Mouse (Mus musculus) kidney, embryonic 16.5 days (tissue): ENCODE data around the gene C77080. TPM values are rescaled to one million over a fixed set of nuclear protein-coding genes. Genes with fewer than 3 reads are reported as not detected.

Experiments used
- ATAC-seq: fragments of 200-750 bp; cut with Nextera tagmentation; 2 replicates; pipeline ENCODE4 v1.8.0; 2017; ENCODE audit warnings: moderate TSS enrichment; ENCODE audit not compliant: low FRiP score, low TSS enrichment
- H3K27ac ChIP-seq: fragments of 300-500 bp; sonication (generic); 2 replicates; pipeline ENCODE4 v1.5.1; 2014; ENCODE audit warnings: low read length
- H3K27me3 ChIP-seq: fragments of 300-500 bp; sonication (generic); 2 replicates; pipeline ENCODE4 v1.6.1; 2014; ENCODE audit warnings: low read length, control low read depth, mixed read lengths; ENCODE audit not compliant: insufficient read depth
- H3K36me3 ChIP-seq: fragments of 300-500 bp; sonication (generic); 2 replicates; pipeline ENCODE4 v1.6.1; 2014; ENCODE audit warnings: low read length, control low read depth, mixed read lengths; ENCODE audit not compliant: insufficient read depth
- H3K4me1 ChIP-seq: fragments of 300-500 bp; sonication (generic); 2 replicates; pipeline ENCODE4 v1.6.1; 2014; ENCODE audit warnings: low read length, control low read depth, mixed read lengths; ENCODE audit not compliant: insufficient read depth
- H3K4me2 ChIP-seq: fragments of 300-500 bp; sonication (generic); replicated peaks from 2 replicates; pipeline ENCODE4 v1.6.1; 2014; ENCODE audit warnings: low read depth, low read length
- H3K4me3 ChIP-seq: fragments of 300-500 bp; sonication (generic); 2 replicates; pipeline ENCODE4 v1.5.1; 2014; ENCODE audit warnings: mild to moderate bottlenecking, low read length
- H3K9ac ChIP-seq: fragments of 300-500 bp; sonication (generic); replicated peaks from 2 replicates; pipeline ENCODE4 v1.6.1; 2014; ENCODE audit warnings: low read length
- H3K9me3 ChIP-seq: fragments of 300-500 bp; sonication (generic); 2 replicates; pipeline ENCODE4 v1.6.1; 2016; ENCODE audit warnings: low read length, control low read depth
- WGBS: fragments of 180-500 bp; shearing (Covaris S2); extraction: QIAGEN DNeasy Blood & Tissue Kit; methylation state at CpG from one replicate; pipeline ENCODE4 v1.1.7; 2014; 5-methylcytosine and 5-hydroxymethylcytosine counted together
- microRNA-seq: library from miRNA; unstranded; fragments of <30 nt; microRNA quantifications from one replicate; pipeline ENCODE4, GENCODE M21; 2016
- polyA plus RNA-seq: library from polyadenylated mRNA; unstranded; fragments of >200 nt; fragmentation: Nextera tagmentation; extraction: Ambion mirVana; gene quantifications from 2 replicates; pipeline ENCODE4 v1.2.1, GENCODE M21; 2015

C77080 gene
- polyA plus RNA-seq, 1 experiment from 2014 or later = 10.4 TPM

DNA sequence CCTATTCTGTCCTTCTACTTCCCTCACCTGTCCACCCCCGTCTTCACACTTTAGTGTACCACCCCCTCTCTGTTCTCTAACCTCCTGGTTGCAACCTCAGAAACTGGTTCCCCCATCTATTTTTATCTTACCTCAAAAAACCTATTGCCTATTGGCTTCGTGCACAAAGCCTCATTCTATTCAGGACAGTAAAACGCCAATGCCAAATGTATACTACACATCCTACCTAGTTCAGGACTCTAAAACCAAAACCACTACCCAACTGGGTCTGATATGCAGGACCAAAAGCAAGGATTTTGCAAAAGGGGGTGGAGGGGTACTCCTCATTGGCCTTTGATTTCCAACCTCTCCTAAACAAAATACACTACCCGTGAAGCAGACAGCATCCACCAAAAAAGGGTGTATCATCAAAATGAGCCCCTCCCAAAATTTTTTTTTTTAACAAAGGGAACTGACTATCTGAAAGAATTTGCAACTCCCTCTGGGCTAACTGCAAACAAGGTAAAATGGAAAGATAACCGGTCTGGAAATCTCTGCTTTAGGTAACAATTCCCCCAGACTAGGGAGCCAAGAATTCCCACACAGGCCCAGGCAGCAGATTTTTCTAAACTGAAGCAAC is 73.1 kb downstream of the C77080 start:
- peak overlapping the region; percentile 84 for H3K4me3 ChIP-seq
- WGBS = 35% methylated on average over 5 of the region's 5 CpGs
- H3K27ac ChIP-seq = peak overlapping the region; percentile 93
- peaks cover 31% of the 10 kb centered on the region for H3K4me1 ChIP-seq
- peak overlapping the region; percentile 91 for H3K9ac ChIP-seq
- ATAC-seq = no peak
- H3K9me3 ChIP-seq = no peaks in the 10 kb centered on the region
- peak overlapping the region; percentile 70 for H3K4me2 ChIP-seq
- 0 out of 2 replicates have a peak, but pooled peaks cover 5% of the 10 kb centered on the region for H3K36me3 ChIP-seq
- no peaks in the 10 kb centered on the region for H3K27me3 ChIP-seq

DNA sequence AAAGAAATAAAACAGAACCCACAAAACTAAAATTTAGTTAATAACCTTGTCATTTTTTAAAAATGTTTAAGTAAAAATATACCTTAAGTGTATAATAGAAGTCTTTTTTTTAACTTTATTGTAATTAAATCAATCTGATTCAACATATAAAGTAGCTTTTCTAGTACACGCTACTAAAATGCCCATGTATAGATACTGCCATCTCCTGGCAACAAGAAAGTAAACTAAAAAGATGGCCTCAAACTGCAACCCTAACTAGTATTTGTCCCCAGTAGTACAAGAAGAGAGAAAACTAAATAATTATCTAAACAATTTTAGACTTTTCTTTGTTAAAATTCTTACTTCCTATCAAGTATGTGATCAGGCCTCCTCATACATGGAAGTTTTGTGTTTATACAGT is 81.6 kb downstream of the C77080 start:
- Histone ChIP-seq H3K27ac (no peak overlapping the region), H3K9ac (no peak overlapping the region), H3K36me3 (peaks cover 39% of the 10 kb centered on the region), H3K4me1 (peaks cover 7% of the 10 kb centered on the region; the same call in 1 of the 2 replicates), H3K27me3 (no peaks in the 10 kb centered on the region), H3K9me3 (no peaks in the 10 kb centered on the region), H3K4me3 (no peak overlapping the region), H3K4me2 (no peak overlapping the region)
- ATAC-seq = no peak
- WGBS = 61% methylated on average over 1 of the region's 1 CpGs

DNA sequence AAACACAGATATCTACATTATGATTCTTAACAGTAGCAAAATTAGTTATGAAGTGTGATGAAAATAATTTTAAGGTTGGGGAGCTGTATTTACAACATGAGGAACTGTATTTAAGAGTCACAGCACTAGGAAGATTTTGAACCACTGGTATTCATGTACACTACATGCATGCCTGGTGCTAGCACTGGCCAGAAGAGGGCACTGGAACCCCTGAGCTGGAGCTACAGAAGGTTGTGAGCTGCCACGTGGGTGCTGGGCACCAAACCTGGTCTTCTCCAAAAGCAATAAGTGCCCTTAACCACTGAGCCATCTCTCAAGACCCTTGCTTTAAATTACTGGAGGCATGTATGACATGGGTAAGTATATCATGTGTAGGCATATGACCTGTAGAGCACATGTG is 88.7 kb downstream of the C77080 start:
- Histone ChIP-seq H3K27ac (no peak overlapping the region), H3K9me3 (no peaks in the 10 kb centered on the region), H3K36me3 (peaks cover 54% of the 10 kb centered on the region), H3K4me3 (no peak overlapping the region), H3K27me3 (no peaks in the 10 kb centered on the region), H3K4me2 (no peak overlapping the region), H3K9ac (no peak overlapping the region), H3K4me1 (no peaks in the 10 kb centered on the region)
- WGBS = 71% methylated on average over 1 of the region's 1 CpGs
- no peak for ATAC-seq

Small RNAs within 50 kb of the gene (microRNA-seq; reads per million reads assigned to microRNA genes)
- gene Gm22994 = not detected

Other genes starting within 250 kb of the C77080 start
- gene Rnf19b, start 203.1 kb downstream of the C77080 start, polyA plus RNA-seq = 6.4 and 6.7 TPM in 2 replicates
- 11.5 and 14.5 TPM in 2 replicates for gene Tmem54, start 155.9 kb downstream of the C77080 start, polyA plus RNA-seq
- 1.6 and 2.2 TPM in 2 replicates for gene Hpca, start 139.4 kb downstream of the C77080 start, polyA plus RNA-seq
- 3.0 and 3.4 TPM in 2 replicates for gene Fndc5, start 124.4 kb downstream of the C77080 start, polyA plus RNA-seq
- 23.2 and 25.6 TPM in 2 replicates for gene S100pbp, start 71.7 kb downstream of the C77080 start, polyA plus RNA-seq
- gene Yars, start 71.6 kb downstream of the C77080 start, polyA plus RNA-seq = 85.0 and 89.6 TPM in 2 replicates
- 1.2 and 1.3 TPM in 2 replicates for gene Sync, start 26.2 kb upstream of the C77080 start, polyA plus RNA-seq
- 383 and 405 TPM in 2 replicates for gene Rbbp4, start 74.0 kb upstream of the C77080 start, polyA plus RNA-seq
- 44.4 and 45.1 TPM in 2 replicates for gene Zbtb8os, start 74.3 kb upstream of the C77080 start, polyA plus RNA-seq
- gene Zbtb8a, start 116.7 kb upstream of the C77080 start, polyA plus RNA-seq = 17.2 and 18.4 TPM in 2 replicates
- gene Zbtb8b, start 179.4 kb upstream of the C77080 start, polyA plus RNA-seq = 5.7 and 5.8 TPM in 2 replicates
- 31.8 and 33.6 TPM in 2 replicates for gene Bsdc1, start 200.2 kb upstream of the C77080 start, polyA plus RNA-seq
- gene Tssk3, start 229.6 kb upstream of the C77080 start, polyA plus RNA-seq = not detected in 2 replicates
- 0.35 TPM in 1 of 2 replicates, not detected in the other for gene Fam229a, start 229.8 kb upstream of the C77080 start, polyA plus RNA-seq